Mouse (Mus musculus): ENCODE results near the gene Atp2a2. TPM values are rescaled to one million over a fixed set of nuclear protein-coding genes. Genes with fewer than 3 reads are reported as not detected.

Atp2a2 gene
- polyA plus RNA-seq, 1 experiment from 2014 or later: 43.8 TPM

- 56% methylated on average over 15 of the region's 15 CpGs for WGBS
- Histone ChIP-seq H3K9ac (0 out of 2 replicates have a peak overlapping the region, but pooled peaks have one; percentile 11), H3K4me3 (ENCODE audit: low read depth, low read length) (no peak overlapping the region), H3K4me2 (no peak overlapping the region), H3K36me3 (ENCODE audit: insufficient read depth) (no peaks in the 10 kb centered on the region), H3K27ac (ENCODE audit: low read depth) (no peak overlapping the region; the same call in 1 of the 2 replicates), H3K9me3 (ENCODE audit: low read depth, low read length) (no peaks in the 10 kb centered on the region), H3K4me1 (ENCODE audit: insufficient read depth) (peaks cover 20% of the 10 kb centered on the region), H3K27me3 (ENCODE audit: insufficient read depth, low read length) (no peaks in the 10 kb centered on the region)
- no peak for TF ChIP-seq CTCF (IDR thresholded peaks at IDR 0.05; ENCODE audit: low read depth)
- ATAC-seq (ENCODE audit: insufficient read depth) (no peak), DNase-seq (no peak)
Measured at GRCm38 (mm10) chr5:122526878-122527730, 25.1 kb upstream of the Atp2a2 start.

GRCm38 (mm10) chr5:122526405-122526804, 24.4 kb upstream of the Atp2a2 start:
- no peak for TF ChIP-seq CTCF (IDR thresholded peaks at IDR 0.05; ENCODE audit: low read depth)

GRCm38 (mm10) chr5:122525238-122525931, 23.4 kb upstream of the Atp2a2 start:
- no peak for TF ChIP-seq CTCF (IDR thresholded peaks at IDR 0.05; ENCODE audit: low read depth)
- Histone ChIP-seq H3K9ac (no peak overlapping the region), H3K9me3 (ENCODE audit: low read depth, low read length) (no peaks in the 10 kb centered on the region), H3K4me3 (ENCODE audit: low read depth, low read length) (no peak overlapping the region), H3K4me1 (ENCODE audit: insufficient read depth) (peaks cover 20% of the 10 kb centered on the region), H3K4me2 (no peak overlapping the region), H3K36me3 (ENCODE audit: insufficient read depth) (no peaks in the 10 kb centered on the region), H3K27me3 (ENCODE audit: insufficient read depth, low read length) (no peaks in the 10 kb centered on the region), H3K27ac (ENCODE audit: low read depth) (no peak overlapping the region)
- 36% methylated on average over 14 of the region's 14 CpGs for WGBS
- ATAC-seq (ENCODE audit: insufficient read depth) (no peak), DNase-seq (peak; percentile 43)

More at GRCm38 (mm10) chr5:122526405-122526804, 24.4 kb upstream of the Atp2a2 start:
- 90% methylated on average over 9 of the region's 9 CpGs for WGBS
- H3K4me1 ChIP-seq (ENCODE audit: insufficient read depth): peaks cover 20% of the 10 kb centered on the region
- no peak overlapping the region for H3K4me2 ChIP-seq
- ATAC-seq (ENCODE audit: insufficient read depth) (no peak), DNase-seq (no peak)
- no peaks in the 10 kb centered on the region for H3K27me3 ChIP-seq (ENCODE audit: insufficient read depth, low read length)
- no peak overlapping the region for H3K27ac ChIP-seq (ENCODE audit: low read depth)
- H3K9ac ChIP-seq: no peak overlapping the region
- no peaks in the 10 kb centered on the region for H3K36me3 ChIP-seq (ENCODE audit: insufficient read depth)
- no peak overlapping the region for H3K4me3 ChIP-seq (ENCODE audit: low read depth, low read length)
- no peaks in the 10 kb centered on the region for H3K9me3 ChIP-seq (ENCODE audit: low read depth, low read length)

GRCm38 (mm10) chr5:122524854-122525237, 22.8 kb upstream of the Atp2a2 start:
- Histone ChIP-seq H3K9me3 (ENCODE audit: low read depth, low read length) (no peaks in the 10 kb centered on the region), H3K4me2 (no peak overlapping the region), H3K27me3 (ENCODE audit: insufficient read depth, low read length) (no peaks in the 10 kb centered on the region), H3K27ac (ENCODE audit: low read depth) (no peak overlapping the region), H3K9ac (no peak overlapping the region), H3K4me3 (ENCODE audit: low read depth, low read length) (no peak overlapping the region), H3K4me1 (ENCODE audit: insufficient read depth) (peaks cover 19% of the 10 kb centered on the region), H3K36me3 (ENCODE audit: insufficient read depth) (no peaks in the 10 kb centered on the region)
- WGBS: 71% methylated on average over 4 of the region's 4 CpGs
- TF ChIP-seq CTCF (IDR thresholded peaks at IDR 0.05; ENCODE audit: low read depth): no peak
- no peak for ATAC-seq (ENCODE audit: insufficient read depth)
- no peak for DNase-seq

GRCm38 (mm10) chr5:122524244-122524643, 22.2 kb upstream of the Atp2a2 start:
- Histone ChIP-seq H3K4me2 (no peak overlapping the region), H3K36me3 (ENCODE audit: insufficient read depth) (no peaks in the 10 kb centered on the region), H3K27me3 (ENCODE audit: insufficient read depth, low read length) (no peaks in the 10 kb centered on the region), H3K9me3 (ENCODE audit: low read depth, low read length) (no peaks in the 10 kb centered on the region), H3K27ac (ENCODE audit: low read depth) (no peak overlapping the region), H3K4me3 (ENCODE audit: low read depth, low read length) (no peak overlapping the region), H3K9ac (no peak overlapping the region), H3K4me1 (ENCODE audit: insufficient read depth) (peaks cover 13% of the 10 kb centered on the region)
- ATAC-seq (ENCODE audit: insufficient read depth): no peak
- 61% methylated on average over 3 of the region's 3 CpGs for WGBS
- no peak for DNase-seq
- TF ChIP-seq CTCF (IDR thresholded peaks at IDR 0.05; ENCODE audit: low read depth): no peak

GRCm38 (mm10) chr5:122521130-122521473, 19.1 kb upstream of the Atp2a2 start:
- Histone ChIP-seq H3K9ac (no peak overlapping the region), H3K4me1 (ENCODE audit: insufficient read depth) (no peaks in the 10 kb centered on the region), H3K36me3 (ENCODE audit: insufficient read depth) (no peaks in the 10 kb centered on the region), H3K4me3 (ENCODE audit: low read depth, low read length) (no peak overlapping the region), H3K4me2 (no peak overlapping the region), H3K9me3 (ENCODE audit: low read depth, low read length) (no peaks in the 10 kb centered on the region), H3K27ac (ENCODE audit: low read depth) (no peak overlapping the region), H3K27me3 (ENCODE audit: insufficient read depth, low read length) (no peaks in the 10 kb centered on the region)
- ATAC-seq (ENCODE audit: insufficient read depth) (no peak), DNase-seq (no peak)
- 18% methylated on average over 3 of the region's 3 CpGs for WGBS
- no peak for TF ChIP-seq CTCF (IDR thresholded peaks at IDR 0.05; ENCODE audit: low read depth)
